Mouse (Mus musculus) bone marrow macrophage, adult 2 months (primary cell): ENCODE data around the gene Relch.

Experiments
- CTCF ChIP-seq: IDR thresholded peaks from 2 replicates; pipeline ENCODE4 v1.5.1; 2012; ENCODE audit warnings: low read depth, mild to moderate bottlenecking, low read length, moderate library complexity
- POLR2A ChIP-seq: IDR thresholded peaks from 2 replicates; pipeline ENCODE4 v1.6.1; 2012; ENCODE audit warnings: mild to moderate bottlenecking, low read depth, low read length, borderline replicate concordance

GRCm38 (mm10) chr1:105780457-105781364 is 117.0 kb downstream of the Relch start, which contains the start of gene Tnfrsf11a:
- peak; percentile 50; the same call in 1 of the 2 replicates for TF ChIP-seq CTCF
- peak; percentile 51; the same call in 1 of the 2 replicates for TF ChIP-seq POLR2A
